Mouse (Mus musculus) heart, postnatal 0 days (tissue): Measurements from ENCODE around the gene Ndufs6. TPM values are rescaled to one million over a fixed set of nuclear protein-coding genes. Genes with fewer than 3 reads are reported as not detected.

Experiments used
- ATAC-seq: fragments of 200-750 bp; cut with Nextera tagmentation; 2 replicates; pipeline ENCODE4 v1.8.0; 2017; ENCODE audit warnings: low read depth, moderate number of reproducible peaks, moderate library complexity; ENCODE audit not compliant: insufficient read depth
- DNase-seq: peaks from one replicate; pipeline ENCODE4 v3.0.0-alpha.2; 2016; ENCODE audit warnings: low spot score
- H3K27ac ChIP-seq: fragments of 300-500 bp; sonication (generic); 2 replicates; pipeline ENCODE4 v1.5.1; 2014; ENCODE audit warnings: low read depth, mild to moderate bottlenecking
- H3K27me3 ChIP-seq: fragments of 300-500 bp; sonication (generic); 2 replicates; pipeline ENCODE4 v1.6.1; 2014; ENCODE audit warnings: low read length, mixed read lengths; ENCODE audit not compliant: control insufficient read depth, insufficient read depth
- H3K36me3 ChIP-seq: fragments of 300-500 bp; sonication (generic); replicated peaks from 2 replicates; pipeline ENCODE4 v1.6.1; 2014; ENCODE audit warnings: low read length, mixed read lengths; ENCODE audit not compliant: control insufficient read depth, insufficient read depth
- H3K4me1 ChIP-seq: fragments of 300-500 bp; sonication (generic); 2 replicates; pipeline ENCODE4 v1.6.1; 2014; ENCODE audit warnings: antibody characterized with exemption; ENCODE audit not compliant: control insufficient read depth, insufficient read depth
- H3K4me2 ChIP-seq: fragments of 300-500 bp; sonication (generic); 2 replicates; pipeline ENCODE4 v1.6.1; 2014; ENCODE audit warnings: low read depth, mild to moderate bottlenecking, low read length, moderate library complexity
- H3K4me3 ChIP-seq: fragments of 300-500 bp; sonication (generic); 2 replicates; pipeline ENCODE4 v1.5.1; 2014; ENCODE audit warnings: low read depth, low read length
- H3K9ac ChIP-seq: fragments of 300-500 bp; sonication (generic); replicated peaks from 2 replicates; pipeline ENCODE4 v1.6.1; 2014; ENCODE audit warnings: low read depth, low read length, mixed read lengths
- H3K9me3 ChIP-seq: fragments of 300-500 bp; sonication (generic); replicated peaks from 2 replicates; pipeline ENCODE4 v1.6.1; 2016; ENCODE audit warnings: low read length; ENCODE audit not compliant: control insufficient read depth
- CTCF ChIP-seq: IDR thresholded peaks from 2 replicates; pipeline ENCODE4 v1.5.1; 2016; ENCODE audit warnings: antibody characterized with exemption, control low read depth, low read depth
- EP300 ChIP-seq: IDR thresholded peaks from 2 replicates; pipeline ENCODE4 v1.6.1; 2016; ENCODE audit warnings: antibody characterized with exemption, low read depth
- WGBS: fragments of 180-500 bp; shearing (Covaris S2); extraction: QIAGEN DNeasy Blood & Tissue Kit; methylation state at CpG from one replicate; pipeline ENCODE4 v1.1.7; 2014; 5-methylcytosine and 5-hydroxymethylcytosine counted together
- polyA plus RNA-seq: library from polyadenylated mRNA; unstranded; fragments of >200 nt; fragmentation: Nextera tagmentation; extraction: Ambion mirVana; gene quantifications from 2 replicates; pipeline ENCODE4 v1.2.1, GENCODE M21; 2015
- total RNA-seq: library from RNA; depleted of rRNA; stranded (reverse); fragments of >200 nt; gene quantifications from 2 replicates; pipeline ENCODE4 v1.2.3, GENCODE M21; 2014; ENCODE audit warnings: low replicate concordance

Gene Ndufs6
- total and polyA plus RNA-seq, 2 experiments from 2014 or later: 427 to 1,466 TPM

DNA sequence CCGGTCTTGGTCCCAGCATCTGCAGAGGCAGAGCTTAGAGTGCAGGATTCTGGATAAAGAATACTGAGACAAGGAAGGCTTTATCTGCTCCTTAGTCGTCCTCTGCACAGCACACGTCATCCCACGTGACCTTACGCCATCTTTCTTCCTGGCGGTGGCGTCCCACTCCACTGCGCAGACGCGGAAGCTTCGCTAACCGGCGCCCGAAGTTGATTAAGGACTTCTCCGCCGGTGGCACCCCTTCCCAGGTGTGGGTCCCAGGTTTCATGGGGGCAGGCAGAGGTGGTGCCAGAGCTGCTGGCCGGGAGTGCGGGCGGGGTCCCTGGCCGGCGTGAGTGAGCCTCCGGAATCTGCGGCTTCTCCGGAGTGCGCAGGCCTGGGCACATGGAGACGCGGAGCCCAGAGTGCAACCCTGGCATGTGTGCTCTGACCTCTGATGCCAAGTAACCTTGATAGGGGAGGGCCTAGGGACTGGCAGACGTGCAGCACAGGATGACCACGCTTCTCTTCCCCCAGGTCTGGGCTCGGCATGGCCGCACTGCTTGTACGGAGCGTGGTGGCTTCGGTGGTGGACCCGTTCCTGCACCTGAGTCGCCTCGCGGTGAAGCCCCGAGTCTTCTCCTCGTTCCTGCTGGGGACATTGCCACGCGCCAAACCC, 2.6 kb upstream of the Ndufs6 start:
- under 1% methylated on average over 40 of the region's 42 CpGs for WGBS
- peak; percentile 88 for ATAC-seq
- peaks cover 46% of the 10 kb centered on the region for H3K4me1 ChIP-seq

GRCm38 (mm10) chr13:73323406-73323805, 4.9 kb downstream of the Ndufs6 start:
- Histone ChIP-seq H3K36me3 (peaks cover 76% of the 10 kb centered on the region), H3K27me3 (no peaks in the 10 kb centered on the region), H3K4me1 (peaks cover 12% of the 10 kb centered on the region; the same call in 1 of the 2 replicates), H3K4me2 (no peak overlapping the region), H3K9me3 (no peaks in the 10 kb centered on the region), H3K4me3 (no peak overlapping the region), H3K27ac (no peak overlapping the region), H3K9ac (no peak overlapping the region)
- ATAC-seq: no peak
- DNase-seq: no peak
- TF ChIP-seq CTCF (no peak), EP300 (no peak)
- WGBS: 71% methylated on average over 4 of the region's 4 CpGs

More for the DNA sequence above, 2.6 kb upstream of the Ndufs6 start:
- TF ChIP-seq CTCF (no peak), EP300 (no peak)
- H3K4me2 ChIP-seq: peak overlapping the region; percentile 73
- H3K27ac ChIP-seq: peak overlapping the region; percentile 95
- peak; percentile 94 for DNase-seq
- H3K4me3 ChIP-seq: peak overlapping the region; percentile 70
- H3K36me3 ChIP-seq: peaks cover 11% of the 10 kb centered on the region
- H3K27me3 ChIP-seq: no peaks in the 10 kb centered on the region
- H3K9me3 ChIP-seq: no peaks in the 10 kb centered on the region
- H3K9ac ChIP-seq: peak overlapping the region; percentile 83

GRCm38 (mm10) chr13:73322626-73323025, 5.7 kb downstream of the Ndufs6 start:
- WGBS: 67% methylated on average over 10 of the region's 10 CpGs
- Histone ChIP-seq H3K27me3 (no peaks in the 10 kb centered on the region), H3K4me1 (peaks cover 12% of the 10 kb centered on the region; the same call in 1 of the 2 replicates), H3K4me3 (no peak overlapping the region), H3K36me3 (peaks cover 84% of the 10 kb centered on the region), H3K9me3 (no peaks in the 10 kb centered on the region), H3K4me2 (no peak overlapping the region), H3K27ac (no peak overlapping the region), H3K9ac (no peak overlapping the region)
- TF ChIP-seq EP300 (no peak), CTCF (no peak)
- ATAC-seq (no peak), DNase-seq (no peak)

GRCm38 (mm10) chr13:73320048-73320447, 8.3 kb downstream of the Ndufs6 start:
- Histone ChIP-seq H3K4me2 (no peak overlapping the region), H3K4me3 (no peak overlapping the region), H3K9me3 (0 out of 2 replicates have a peak, but pooled peaks cover 5% of the 10 kb centered on the region), H3K36me3 (peaks cover 74% of the 10 kb centered on the region), H3K9ac (no peak overlapping the region), H3K4me1 (no peaks in the 10 kb centered on the region), H3K27me3 (no peaks in the 10 kb centered on the region), H3K27ac (no peak overlapping the region)
- 93% methylated on average over 4 of the region's 4 CpGs for WGBS
- DNase-seq (no peak), ATAC-seq (no peak)
- TF ChIP-seq EP300 (no peak), CTCF (no peak)

DNA sequence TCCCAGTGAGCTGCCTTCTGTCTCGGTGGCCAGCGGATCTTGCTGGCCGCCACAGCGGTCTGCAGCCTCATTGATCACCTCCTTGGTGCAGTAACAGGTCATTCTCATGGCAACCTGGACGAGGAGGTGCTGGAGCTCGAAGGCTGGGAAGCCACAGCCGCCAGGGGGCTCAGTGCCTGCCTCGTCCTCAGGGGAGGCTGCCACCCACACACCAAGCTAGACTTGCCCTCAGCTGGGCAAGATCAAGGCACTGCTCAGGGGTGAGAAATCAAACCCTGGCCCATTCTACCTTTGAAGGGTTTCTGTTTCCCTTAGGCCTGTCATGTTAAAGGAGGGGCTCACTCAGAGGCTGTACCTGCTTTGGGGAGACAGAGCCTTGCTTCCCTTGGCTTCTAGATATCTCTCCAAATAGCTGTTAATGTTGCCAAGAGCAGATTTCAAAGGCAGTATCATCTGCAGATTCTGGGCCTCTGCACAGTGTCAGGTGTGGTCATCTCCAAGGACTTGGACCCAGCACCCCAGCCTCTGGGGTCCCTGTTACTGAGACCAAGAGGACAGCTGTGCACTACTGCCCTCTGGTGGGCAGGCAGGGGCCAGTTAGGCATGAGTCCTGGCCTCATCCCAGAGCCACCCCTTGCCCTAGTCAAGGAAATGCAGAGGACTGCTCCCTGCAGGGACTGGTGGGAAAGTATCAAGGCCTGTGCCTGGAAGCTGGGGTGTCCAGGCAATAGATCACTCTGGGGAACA, 18.0 kb downstream of the Ndufs6 start:
- Histone ChIP-seq H3K27me3 (no peaks in the 10 kb centered on the region), H3K36me3 (no peaks in the 10 kb centered on the region), H3K9me3 (no peaks in the 10 kb centered on the region), H3K9ac (no peak overlapping the region), H3K4me2 (no peak overlapping the region), H3K27ac (no peak overlapping the region), H3K4me3 (no peak overlapping the region), H3K4me1 (no peaks in the 10 kb centered on the region)
- TF ChIP-seq EP300: no peak
- peak; percentile 92 for TF ChIP-seq CTCF
- ATAC-seq (peak; percentile 88), DNase-seq (peak; percentile 57)
- WGBS: 46% methylated on average over 8 of the region's 8 CpGs
